Mouse (Mus musculus) E14TG2a.4 (cell line): ENCODE data around the gene Rras2.

ENCODE experiments used
- H3K27me3 ChIP-seq: 2 replicates; pipeline ENCODE4 v1.6.1; 2014; ENCODE audit warnings: low read length, control low read depth; ENCODE audit not compliant: insufficient read depth
- H3K36me3 ChIP-seq: 2 replicates; pipeline ENCODE4 v1.6.1; 2014; ENCODE audit warnings: low read length, control low read depth; ENCODE audit not compliant: insufficient read depth
- H3K4me1 ChIP-seq: replicated peaks from 2 replicates; pipeline ENCODE4 v1.6.1; 2014; ENCODE audit warnings: low read depth, low read length, control low read depth
- H3K4me3 ChIP-seq: replicated peaks from 2 replicates; pipeline ENCODE4 v1.5.1; 2014; ENCODE audit warnings: mild to moderate bottlenecking, low read length
- H3K9me3 ChIP-seq: 2 replicates; pipeline ENCODE4 v1.6.1; 2014; ENCODE audit warnings: low read length, control low read depth
- CTCF ChIP-seq: conservative IDR thresholded peaks from 2 replicates; pipeline ENCODE4 v1.5.1; 2014; ENCODE audit warnings: low read length
- NANOG ChIP-seq: IDR thresholded peaks from 2 replicates; pipeline ENCODE4 v1.6.1; 2014; ENCODE audit warnings: borderline replicate concordance, low read length, mixed read lengths
- POU5F1 ChIP-seq: IDR thresholded peaks from 2 replicates; pipeline ENCODE4 v1.6.1; 2014; ENCODE audit warnings: low read length, borderline replicate concordance

The Rras2 gene

GRCm38 (mm10) chr7:113997675-113998354 is 119.8 kb downstream of the Rras2 start:
- Histone ChIP-seq H3K36me3 (no peaks in the 10 kb centered on the region), H3K4me3 (no peak overlapping the region), H3K4me1 (0 out of 2 replicates have a peak, but pooled peaks cover 4% of the 10 kb centered on the region), H3K27me3 (peaks cover 6% of the 10 kb centered on the region), H3K9me3 (peaks cover 17% of the 10 kb centered on the region)
- no peak for TF ChIP-seq POU5F1
- TF ChIP-seq CTCF = no peak
- no peak for TF ChIP-seq NANOG
